Mouse (Mus musculus): Measurements from ENCODE around the gene Olfr457. TPM values are rescaled to one million over a fixed set of nuclear protein-coding genes. Genes with fewer than 3 reads are reported as not detected.

The Olfr457 gene
- polyA plus RNA-seq, 1 experiment = not detected

- H3K27ac ChIP-seq (replicated peaks; ENCODE audit: low read depth, low read length) = no peak overlapping the region
- H3K4me3 ChIP-seq (ENCODE audit: insufficient read depth, low read depth, low read length) = no peak overlapping the region
- H3K4me1 ChIP-seq (ENCODE audit: control insufficient read depth, insufficient read depth, insufficient read length, low read length) = no peaks in the 10 kb centered on the region
Measured at GRCm38 (mm10) chr6:42426337-42426736, 49.8 kb downstream of the Olfr457 start.

- no peaks in the 10 kb centered on the region for H3K4me1 ChIP-seq (ENCODE audit: control insufficient read depth, insufficient read depth, insufficient read length, low read length)
- H3K27ac ChIP-seq (replicated peaks; ENCODE audit: low read depth, low read length) = no peak overlapping the region
- H3K4me3 ChIP-seq (ENCODE audit: insufficient read depth, low read depth, low read length) = no peak overlapping the region
Measured at GRCm38 (mm10) chr6:42424472-42424871, 51.7 kb downstream of the Olfr457 start.

- no peak overlapping the region for H3K27ac ChIP-seq (replicated peaks; ENCODE audit: low read depth, low read length)
- H3K4me1 ChIP-seq (ENCODE audit: control insufficient read depth, insufficient read depth, insufficient read length, low read length) = no peaks in the 10 kb centered on the region
- H3K4me3 ChIP-seq (ENCODE audit: insufficient read depth, low read depth, low read length) = no peak overlapping the region
Measured at GRCm38 (mm10) chr6:42421439-42421838, 54.7 kb downstream of the Olfr457 start.

- Histone ChIP-seq H3K4me1 (ENCODE audit: control insufficient read depth, insufficient read depth, insufficient read length, low read length) (no peaks in the 10 kb centered on the region), H3K4me3 (ENCODE audit: insufficient read depth, low read depth, low read length) (no peak overlapping the region), H3K27ac (replicated peaks; ENCODE audit: low read depth, low read length) (no peak overlapping the region)
Measured at GRCm38 (mm10) chr6:42419443-42419842, 56.7 kb downstream of the Olfr457 start.

Other genes starting within 250 kb of the Olfr457 start
- gene Gstk1, start 230.4 kb downstream of the Olfr457 start, polyA plus RNA-seq (2012; ENCODE audit: insufficient read depth, insufficient read length, missing spikeins) = 117 and 158 TPM in 2 replicates
- gene Tmem139, start 214.4 kb downstream of the Olfr457 start, polyA plus RNA-seq (2012; ENCODE audit: insufficient read depth, insufficient read length, missing spikeins) = 1.2 and 1.7 TPM in 2 replicates
- gene Casp2, start 211.3 kb downstream of the Olfr457 start, polyA plus RNA-seq (2012; ENCODE audit: insufficient read depth, insufficient read length, missing spikeins) = 3.7 and 7.1 TPM in 2 replicates
- 0.79 and 2.3 TPM in 2 replicates for gene Clcn1, start 189.7 kb downstream of the Olfr457 start, polyA plus RNA-seq (2012; ENCODE audit: insufficient read depth, insufficient read length, missing spikeins)
- not detected in 2 replicates for gene Fam131b, start 151.7 kb downstream of the Olfr457 start, polyA plus RNA-seq (2012; ENCODE audit: insufficient read depth, insufficient read length, missing spikeins)
- 16.2 and 22.0 TPM in 2 replicates for gene Zyx, start 126.7 kb downstream of the Olfr457 start, polyA plus RNA-seq (2012; ENCODE audit: insufficient read depth, insufficient read length, missing spikeins)
- not detected in 2 replicates for gene Epha1, start 103.1 kb downstream of the Olfr457 start, polyA plus RNA-seq (2012; ENCODE audit: insufficient read depth, insufficient read length, missing spikeins)
- not detected in 2 replicates for gene Tas2r143, start 76.1 kb downstream of the Olfr457 start, polyA plus RNA-seq (2012; ENCODE audit: insufficient read depth, insufficient read length, missing spikeins)
- not detected in 2 replicates for gene Tas2r135, start 70.9 kb downstream of the Olfr457 start, polyA plus RNA-seq (2012; ENCODE audit: insufficient read depth, insufficient read length, missing spikeins)
- not detected in 2 replicates for gene Tas2r126, start 41.8 kb downstream of the Olfr457 start, polyA plus RNA-seq (2012; ENCODE audit: insufficient read depth, insufficient read length, missing spikeins)
- gene Olfr458, start 11.1 kb downstream of the Olfr457 start, polyA plus RNA-seq (2012; ENCODE audit: insufficient read depth, insufficient read length, missing spikeins) = not detected in 2 replicates
- gene Olfr456, start 10.9 kb upstream of the Olfr457 start, polyA plus RNA-seq (2012; ENCODE audit: insufficient read depth, insufficient read length, missing spikeins) = not detected in 2 replicates
- gene Olfr455, start 71.3 kb upstream of the Olfr457 start, polyA plus RNA-seq (2012; ENCODE audit: insufficient read depth, insufficient read length, missing spikeins) = not detected in 2 replicates
- not detected in 2 replicates for gene Tcaf3, start 121.4 kb upstream of the Olfr457 start, polyA plus RNA-seq (2012; ENCODE audit: insufficient read depth, insufficient read length, missing spikeins)
- 3.0 and 4.1 TPM in 2 replicates for gene Tcaf2, start 168.9 kb upstream of the Olfr457 start, polyA plus RNA-seq (2012; ENCODE audit: insufficient read depth, insufficient read length, missing spikeins)
- gene Tcaf1, start 233.8 kb upstream of the Olfr457 start, polyA plus RNA-seq (2012; ENCODE audit: insufficient read depth, insufficient read length, missing spikeins) = 7.3 and 8.3 TPM in 2 replicates